Mouse (Mus musculus) CH12F3 (cell line): ENCODE measurements around the gene Pknox2.

ENCODE experiments used
- in situ Hi-C: fragments of 300-500 bp; cut with MboI; formaldehyde crosslinking; loops from 2 replicates; pipeline ENCODE4 v1.14.3; 2020; ENCODE audit warnings: low sequenced_read_pairs

Pknox2 gene

DNA sequence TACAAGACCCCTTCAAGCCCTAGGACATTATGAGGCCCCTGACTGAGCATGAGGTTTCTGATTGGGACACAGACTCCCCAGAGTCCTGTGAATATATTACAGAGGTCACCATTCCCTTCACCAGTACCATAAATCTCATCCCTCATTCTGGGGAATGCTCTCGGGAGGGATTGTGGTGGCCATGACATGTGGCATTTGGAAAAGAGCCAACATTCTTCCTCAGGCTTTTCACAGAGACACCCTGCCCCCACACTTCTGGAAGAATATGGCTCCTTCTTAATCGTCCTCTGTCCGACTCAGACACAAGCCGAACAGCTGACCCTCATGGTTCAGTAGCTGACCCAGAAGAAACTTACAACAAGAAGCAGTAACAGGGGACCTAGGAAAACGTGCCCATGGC, 139.1 kb downstream of the Pknox2 start:
- in situ Hi-C loops: no loop called here

DNA sequence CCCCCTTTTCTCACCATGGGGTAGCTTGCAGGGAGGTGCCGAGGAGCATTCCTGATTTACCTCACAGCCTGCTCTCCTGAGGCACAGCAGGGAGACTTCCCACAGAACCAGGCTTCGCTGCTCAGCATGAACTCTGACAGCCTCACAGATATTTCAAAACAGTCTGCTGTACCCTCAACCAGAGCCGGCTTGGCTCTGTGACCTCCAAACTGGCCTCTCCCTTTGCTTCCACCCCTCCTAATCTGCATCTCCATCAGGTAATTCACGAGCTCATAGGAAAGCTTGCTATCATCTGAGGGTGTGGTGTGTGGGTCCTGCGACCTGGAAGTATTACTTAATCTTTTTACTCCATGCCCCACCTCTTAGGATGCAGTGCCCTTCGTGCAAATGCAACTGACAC, 142.5 kb downstream of the Pknox2 start:
- in situ Hi-C loops: no loop called here

DNA sequence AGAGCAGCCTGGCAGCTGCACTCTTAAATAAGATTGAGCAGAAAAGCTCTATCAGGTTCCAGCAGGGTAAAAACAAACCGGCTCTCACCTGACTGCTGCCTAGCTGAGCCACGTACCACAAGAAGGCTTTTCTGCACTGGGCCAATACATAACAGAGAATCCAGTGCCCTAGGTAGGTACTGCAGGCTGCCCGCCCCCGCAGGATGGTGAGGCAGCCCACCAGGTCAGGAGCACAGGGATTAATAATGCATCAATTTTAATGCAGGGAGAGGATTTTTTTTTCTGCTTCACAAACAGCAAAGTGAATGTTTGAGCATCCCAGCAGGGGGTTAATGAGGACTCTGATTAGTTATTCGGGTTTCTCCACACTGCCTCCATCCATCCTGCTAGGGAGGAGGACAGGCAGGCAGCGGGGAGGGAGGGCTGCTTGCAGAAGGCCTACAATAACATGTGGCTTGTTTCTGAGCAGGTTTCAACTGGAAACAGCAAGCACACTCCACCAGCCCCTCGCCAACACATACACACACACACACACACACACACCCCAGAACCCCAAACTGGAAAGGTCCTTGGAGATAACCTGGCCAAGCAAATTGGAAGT, 145.2 kb downstream of the Pknox2 start:
- in situ Hi-C loops: no loop called here

DNA sequence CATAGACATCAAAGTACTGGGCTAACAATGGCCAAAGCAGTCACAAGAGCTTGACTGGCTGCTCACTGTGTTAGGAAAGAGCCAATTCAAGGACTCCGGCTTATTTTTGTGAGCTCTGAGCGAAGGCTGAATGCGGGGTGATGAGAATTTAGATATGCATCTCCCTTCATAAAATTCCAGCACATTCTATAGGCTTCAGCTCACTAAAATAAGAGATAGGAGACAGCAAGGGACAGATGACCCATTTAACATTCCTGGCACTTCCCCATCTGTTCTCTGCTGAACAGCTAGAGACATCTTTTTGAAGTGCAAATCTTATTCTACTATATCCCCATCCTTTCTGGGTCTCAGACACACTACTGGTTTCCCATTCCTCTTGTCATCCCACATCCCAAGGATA, 147.8 kb downstream of the Pknox2 start:
- in situ Hi-C loops: no loop called here

DNA sequence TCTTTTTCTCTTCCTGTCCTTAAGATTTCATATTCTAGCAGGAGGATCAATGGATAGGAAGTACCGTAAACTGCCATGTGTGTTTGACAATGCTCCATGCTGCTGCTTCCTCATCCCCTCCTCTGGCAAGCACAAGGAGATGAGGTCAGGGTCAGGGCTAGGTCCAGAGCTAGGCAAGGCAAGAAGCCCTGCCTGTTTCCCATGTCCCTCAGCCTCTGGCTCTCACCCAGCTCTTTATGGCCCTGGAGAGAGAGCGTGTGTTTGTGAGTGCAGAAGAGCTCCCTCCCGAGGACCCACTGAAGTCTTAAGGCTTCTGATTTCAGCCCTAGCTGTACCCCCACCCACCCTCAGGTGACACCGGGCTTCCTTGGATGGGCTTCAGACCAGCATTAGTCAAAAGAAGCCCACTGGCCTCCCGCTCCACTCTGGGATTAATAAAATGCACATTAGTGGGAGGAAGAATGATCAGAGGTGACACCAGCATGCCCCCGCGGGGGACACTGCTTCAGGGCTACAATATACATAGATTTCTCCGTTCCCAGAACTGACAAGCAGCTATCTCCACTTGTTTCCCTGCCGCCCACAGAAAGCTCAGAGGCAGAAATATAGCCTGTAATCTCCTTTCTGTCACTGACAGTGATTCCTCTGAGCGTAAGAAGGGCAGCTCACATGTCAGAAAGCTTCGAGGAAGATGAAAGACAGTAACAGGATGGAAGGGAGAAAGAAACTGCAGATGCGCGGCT, 156.4 kb downstream of the Pknox2 start:
- in situ Hi-C loops: no loop called here

DNA sequence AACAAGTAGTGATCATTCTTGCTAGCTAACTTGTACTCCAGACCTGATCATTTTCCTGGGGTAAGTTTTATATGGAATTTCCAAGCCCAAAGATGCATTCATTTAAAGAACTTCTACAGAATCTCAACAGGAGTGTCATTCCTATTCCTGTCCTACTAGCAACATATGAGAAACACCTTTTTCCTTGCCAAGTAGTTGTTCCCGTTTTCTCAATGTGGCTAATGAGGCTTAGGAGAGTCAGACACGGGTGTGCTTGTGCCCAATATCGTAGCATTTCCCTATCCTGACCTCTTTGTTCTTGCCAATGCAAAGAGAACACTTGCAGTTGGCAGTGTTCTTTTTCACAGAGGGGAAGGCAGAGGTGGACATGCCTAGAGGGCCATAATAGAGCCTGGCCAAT, 157.2 kb downstream of the Pknox2 start:
- in situ Hi-C loops: no loop called here

DNA sequence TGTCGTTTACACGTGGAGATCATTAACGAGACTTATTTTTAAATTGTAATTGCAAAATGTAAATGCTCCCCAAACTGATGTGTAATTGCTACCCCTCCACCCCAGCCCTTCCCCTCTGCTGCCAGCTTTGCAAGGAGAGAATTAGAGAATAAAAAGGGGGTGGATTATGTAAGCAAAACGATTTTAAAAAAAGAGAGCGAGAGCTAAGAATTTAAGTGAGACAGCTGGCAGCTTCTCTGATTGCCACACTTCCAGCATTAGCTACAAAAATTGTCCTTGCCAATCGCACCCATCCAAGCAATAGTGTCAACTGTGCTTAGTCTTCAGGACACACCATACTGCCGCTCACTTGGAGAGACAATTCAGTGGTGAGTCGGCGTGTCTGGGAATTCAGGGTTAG, 162.0 kb downstream of the Pknox2 start:
- in situ Hi-C loops: no loop called here

DNA sequence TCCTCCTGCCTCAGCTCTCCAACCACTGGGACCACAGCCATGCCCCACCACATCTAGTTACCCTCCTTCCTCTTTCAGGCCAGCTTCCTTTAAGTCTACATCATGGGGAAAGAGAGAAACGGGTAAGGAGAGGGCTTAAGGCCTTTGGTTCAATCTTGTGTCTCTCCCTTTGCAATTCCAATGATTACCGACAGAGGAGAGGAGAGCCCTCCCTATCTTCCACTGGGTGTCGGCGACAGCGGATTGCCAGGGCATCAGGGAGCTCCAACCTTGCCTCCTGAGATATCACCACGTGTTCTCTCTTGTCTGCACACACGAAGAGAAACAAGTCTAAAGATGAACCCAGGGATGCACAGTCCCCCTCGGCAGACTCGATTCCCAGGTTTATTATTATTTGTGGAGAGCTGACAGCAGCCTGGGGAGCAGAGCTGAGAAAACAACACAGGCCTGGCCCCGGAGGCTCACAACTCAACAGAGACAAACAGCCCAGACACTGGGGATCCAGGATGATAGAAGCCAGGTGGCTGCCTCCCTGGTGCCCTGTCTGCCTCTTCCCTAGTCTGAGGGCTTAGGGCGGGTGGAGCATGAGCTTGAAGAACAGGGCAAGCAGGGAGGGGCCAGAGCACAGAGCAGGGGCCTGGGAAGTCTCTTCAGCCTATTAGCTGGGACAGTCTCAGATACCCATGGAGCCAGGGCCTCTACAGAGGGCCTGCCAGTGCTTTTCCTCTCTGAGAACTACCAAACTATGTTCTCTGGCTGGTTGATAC, 170.4 kb downstream of the Pknox2 start:
- in situ Hi-C loops: no loop called here

DNA sequence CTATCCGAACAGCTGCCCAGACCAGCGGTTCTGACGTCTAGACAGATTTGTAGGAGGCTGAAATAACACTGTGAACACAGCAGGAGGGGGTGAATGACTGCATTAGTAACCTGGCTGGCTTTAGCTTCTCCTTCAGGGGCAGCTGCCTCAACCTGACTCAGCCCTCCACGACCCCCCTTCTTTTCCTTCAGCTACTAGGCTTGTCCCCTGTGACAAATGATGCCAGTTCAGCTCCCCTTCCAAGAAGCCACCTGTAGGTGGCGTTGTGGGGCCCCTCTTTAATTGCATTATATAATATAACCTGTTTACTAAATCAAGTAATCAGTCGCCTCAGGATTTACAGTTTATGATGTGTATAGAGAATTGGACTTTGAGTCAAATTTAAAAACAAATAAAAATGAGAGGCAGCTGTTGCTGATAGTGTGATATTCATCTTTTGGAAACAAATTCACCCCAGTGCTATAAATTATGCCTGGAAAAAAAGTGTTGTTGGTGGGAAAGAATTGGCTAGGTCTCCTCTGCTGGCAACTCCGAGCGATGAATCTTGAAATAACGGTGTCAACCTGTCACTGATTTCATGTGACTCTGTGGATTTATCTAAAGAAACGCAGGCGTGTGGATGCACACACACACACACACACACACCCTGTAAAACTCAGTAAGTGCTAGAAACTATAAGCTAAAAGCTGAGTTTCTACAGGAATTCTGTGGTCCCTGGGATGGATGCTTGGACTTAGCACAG, 173.6 kb downstream of the Pknox2 start:
- in situ Hi-C loops: no loop called here

DNA sequence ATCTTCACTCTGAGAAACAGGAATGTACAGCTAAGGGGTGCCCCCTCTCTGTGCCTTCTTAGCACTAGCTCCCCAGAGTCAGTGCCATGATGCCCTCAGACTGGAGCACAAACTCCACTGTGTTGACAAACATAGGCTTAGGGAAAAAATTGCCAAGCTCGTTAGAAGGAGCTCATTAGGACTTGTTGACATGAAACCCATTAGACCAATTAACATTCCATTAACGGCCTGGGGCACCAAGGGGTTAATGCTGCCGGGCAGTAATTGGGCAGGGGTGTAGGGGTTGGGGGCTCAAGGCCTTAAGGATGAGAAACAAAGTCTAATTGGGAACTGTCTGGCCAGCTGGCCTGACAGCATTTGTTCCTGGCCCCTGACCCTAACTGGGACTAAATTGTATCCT, 175.1 kb downstream of the Pknox2 start:
- in situ Hi-C loops: no loop called here

DNA sequence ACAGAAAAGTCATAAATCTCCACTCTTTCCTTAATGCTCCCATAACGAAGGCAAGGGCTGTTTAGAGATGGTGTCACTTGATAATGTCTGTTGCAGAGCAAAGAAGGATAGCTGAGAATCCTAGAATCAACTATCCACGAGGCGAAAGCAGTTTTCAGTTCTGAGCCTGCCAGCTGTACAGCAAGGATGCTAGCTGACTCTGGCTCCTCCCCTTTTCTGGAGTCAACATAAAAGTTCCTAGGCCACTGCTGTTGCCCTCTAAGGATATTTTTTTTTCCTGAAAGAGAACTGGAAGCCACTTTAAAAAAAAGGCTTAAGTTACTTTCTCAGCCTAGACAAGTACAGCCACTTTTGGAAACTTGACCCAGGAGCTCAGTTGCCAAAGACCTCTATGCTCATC, 176.1 kb downstream of the Pknox2 start:
- in situ Hi-C loops: no loop called here

DNA sequence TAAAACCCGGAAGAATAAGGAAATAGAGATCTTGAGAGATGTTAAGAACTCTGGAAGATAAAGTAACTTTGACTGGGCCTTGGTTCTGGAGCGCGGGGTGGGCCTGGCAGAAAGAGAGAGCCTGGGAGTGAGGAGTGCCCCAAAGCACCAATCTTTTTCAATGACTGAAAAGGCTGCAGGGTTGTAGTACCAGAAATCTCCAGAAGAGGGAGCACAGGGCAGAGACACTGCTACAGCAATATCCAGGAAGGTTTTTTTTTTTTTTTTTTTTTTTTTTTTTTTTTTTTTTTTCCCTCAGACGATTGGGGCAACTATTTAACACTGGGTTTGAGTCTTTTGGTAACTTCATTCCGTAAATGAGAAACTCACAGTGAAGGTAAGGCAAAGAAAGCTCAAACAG, 176.6 kb downstream of the Pknox2 start:
- in situ Hi-C loops: no loop called here

DNA sequence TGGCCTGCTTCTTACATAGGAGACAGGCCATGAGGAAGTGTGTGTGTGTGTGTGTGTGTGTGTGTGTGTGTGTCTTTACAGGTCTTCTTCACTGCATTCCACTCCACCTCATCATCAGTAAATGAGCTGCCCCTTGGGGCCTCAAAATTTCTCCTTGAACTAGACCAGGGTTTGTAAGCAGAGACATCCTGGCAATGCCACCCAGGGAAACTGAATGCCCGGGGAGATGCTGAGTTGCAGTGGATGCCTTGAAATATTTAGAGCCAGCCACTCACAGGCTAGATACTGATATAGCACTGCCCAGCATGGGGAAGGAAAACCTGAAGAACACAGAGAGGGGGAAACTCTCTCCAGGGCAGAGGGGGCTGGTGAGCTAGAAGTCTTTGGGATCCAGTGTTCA, 178.1 kb downstream of the Pknox2 start:
- in situ Hi-C loops: loop anchor here (10.0 kb wide), 1 partner anchor 256 kb away; no protein-coding TSS in a partner anchor

DNA sequence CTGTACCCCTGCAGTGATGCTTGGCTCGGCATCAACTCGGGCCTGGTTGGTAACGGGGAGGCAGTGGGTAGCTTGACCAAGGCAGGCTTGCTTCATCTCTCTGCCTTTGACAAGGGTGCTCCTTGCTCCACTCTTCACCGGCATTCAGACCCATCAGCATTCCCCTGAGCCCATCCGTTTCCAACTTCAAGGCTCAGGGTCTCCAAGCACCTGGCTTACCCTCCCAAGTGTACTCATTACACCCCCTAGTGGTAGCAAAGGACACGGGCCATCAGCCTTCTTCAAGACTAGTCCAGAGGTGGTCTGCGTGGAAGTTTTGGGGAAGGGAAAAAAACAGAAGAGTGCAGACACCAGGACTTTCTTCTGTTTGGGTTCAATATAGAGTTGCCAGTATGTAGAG, 178.5 kb downstream of the Pknox2 start:
- in situ Hi-C loops: loop anchor here (10.0 kb wide), 1 partner anchor 256 kb away; no protein-coding TSS in a partner anchor

DNA sequence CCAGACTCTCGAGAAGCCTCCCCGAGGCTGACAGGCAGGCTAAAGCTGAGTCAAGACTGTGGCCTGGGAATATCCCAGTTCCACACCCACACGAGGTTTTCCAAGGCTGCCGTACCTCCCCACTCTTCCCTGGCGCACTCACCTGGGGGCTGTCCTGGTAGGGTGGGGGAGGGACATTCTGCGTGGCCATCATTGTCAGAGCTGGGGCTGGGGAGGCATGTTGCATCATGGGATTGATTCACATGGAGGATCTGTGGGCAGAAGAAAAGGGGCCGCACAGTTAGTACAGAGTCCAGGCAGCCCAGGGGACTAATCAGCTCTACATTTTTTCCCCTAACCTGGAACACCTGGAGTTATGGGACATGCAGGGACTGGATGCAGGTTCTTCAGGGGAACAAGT, 179.0 kb downstream of the Pknox2 start:
- in situ Hi-C loops: loop anchor here (10.0 kb wide), 1 partner anchor 257 kb away; no protein-coding TSS in a partner anchor

DNA sequence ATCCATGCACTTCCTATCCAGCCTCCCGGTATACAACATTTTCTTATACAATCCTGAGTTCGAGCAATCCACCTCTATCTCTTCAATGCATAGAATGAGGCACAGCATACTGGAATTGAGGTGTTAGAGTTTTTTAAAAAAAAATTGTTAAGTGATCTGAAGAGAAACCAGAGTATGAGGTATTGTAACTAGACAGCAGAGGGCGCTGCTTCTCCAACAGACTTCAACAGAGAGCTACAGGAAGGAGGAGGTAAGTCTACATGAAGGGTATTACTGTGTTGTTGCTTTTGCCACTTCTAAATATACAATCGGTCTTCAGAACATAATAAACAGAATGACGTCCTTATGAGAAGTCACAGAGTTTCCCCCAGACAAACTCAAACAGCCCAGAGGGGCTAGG, 181.5 kb downstream of the Pknox2 start:
- in situ Hi-C loops: loop anchor here (10.0 kb wide), 1 partner anchor 259 kb away; no protein-coding TSS in a partner anchor

DNA sequence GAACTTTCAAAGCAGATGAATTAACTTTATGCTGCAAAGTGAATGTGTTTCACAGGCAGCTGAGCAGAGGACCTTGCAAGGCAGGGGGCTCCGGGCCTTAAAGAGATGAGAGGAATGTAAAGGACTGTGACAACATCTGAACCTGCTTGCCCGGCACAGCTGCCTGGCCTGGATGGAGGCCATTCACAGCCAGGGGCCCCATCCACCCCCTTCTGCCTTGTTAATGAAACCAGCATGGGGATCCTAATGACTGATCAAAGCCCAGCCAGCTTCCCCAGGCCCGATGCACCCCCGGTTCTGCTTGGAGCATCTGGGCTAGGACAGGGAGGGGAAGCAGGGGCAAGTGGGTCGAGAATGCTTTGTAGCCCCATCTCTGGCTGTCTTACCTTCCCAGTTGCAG, 183.0 kb downstream of the Pknox2 start:
- in situ Hi-C loops: loop anchor here (10.0 kb wide), 1 partner anchor 261 kb away; no protein-coding TSS in a partner anchor

DNA sequence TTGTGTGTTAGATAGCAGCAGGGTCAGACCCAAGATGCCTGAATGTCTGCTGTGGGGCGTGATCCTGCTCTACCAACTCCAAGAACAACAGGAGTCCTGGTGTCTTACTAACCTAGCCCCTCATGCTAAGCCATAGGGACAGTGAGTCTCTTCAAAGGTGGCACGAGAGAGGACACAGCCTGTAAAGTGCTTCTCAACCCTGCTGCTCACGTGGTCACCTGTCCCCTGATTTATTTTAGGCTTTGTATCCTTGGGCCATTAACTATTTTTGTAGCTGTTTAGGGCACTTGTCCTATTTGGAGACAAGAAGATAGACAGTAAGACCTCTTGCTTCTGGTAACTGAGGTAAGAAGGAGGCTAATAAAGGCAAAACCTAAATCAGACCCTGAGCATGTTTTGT, 183.7 kb downstream of the Pknox2 start:
- in situ Hi-C loops: loop anchor here (10.0 kb wide), 1 partner anchor 261 kb away; no protein-coding TSS in a partner anchor

DNA sequence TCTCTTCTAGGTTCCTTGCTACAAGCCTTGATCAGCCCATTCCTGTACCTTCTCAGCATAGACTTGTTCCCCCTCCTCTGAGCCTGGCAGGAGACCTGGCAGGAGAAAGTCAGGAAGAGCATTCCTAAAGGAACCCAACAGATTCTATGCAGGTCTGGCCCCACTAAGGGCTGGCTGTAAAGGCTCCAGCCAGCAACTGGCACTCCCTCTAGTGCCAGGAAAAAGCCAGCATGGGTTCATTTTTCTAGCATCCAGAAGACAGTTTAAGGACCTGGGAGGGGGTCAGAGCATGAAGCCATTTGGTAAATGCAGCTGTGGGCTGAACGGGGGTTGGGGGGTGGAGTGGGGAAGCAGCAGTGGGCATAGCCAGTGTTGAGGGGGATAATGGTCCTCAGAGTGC, 185.3 kb downstream of the Pknox2 start:
- in situ Hi-C loops: loop anchor here (10.0 kb wide), 1 partner anchor 263 kb away; no protein-coding TSS in a partner anchor

DNA sequence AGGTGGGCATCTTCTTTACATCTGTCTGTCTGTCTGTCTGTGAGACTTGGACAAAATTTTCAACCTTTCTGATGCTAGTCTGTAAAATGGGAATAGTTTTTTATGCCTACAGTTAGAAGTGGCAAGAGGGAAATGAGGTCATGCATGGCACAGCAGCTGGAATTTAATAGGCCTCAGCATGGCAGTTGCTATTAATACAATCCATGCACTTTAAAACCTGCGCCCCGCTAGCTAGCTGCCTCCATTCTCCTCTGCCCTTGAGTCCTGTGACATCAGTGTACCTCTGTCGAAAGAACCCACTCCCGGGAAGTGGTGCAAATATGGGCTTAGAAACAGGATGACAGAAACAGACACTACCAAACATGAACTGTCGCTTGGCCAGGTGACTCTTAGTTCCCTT, 186.1 kb downstream of the Pknox2 start:
- in situ Hi-C loops: loop anchor here (10.0 kb wide), 1 partner anchor 264 kb away; no protein-coding TSS in a partner anchor

DNA sequence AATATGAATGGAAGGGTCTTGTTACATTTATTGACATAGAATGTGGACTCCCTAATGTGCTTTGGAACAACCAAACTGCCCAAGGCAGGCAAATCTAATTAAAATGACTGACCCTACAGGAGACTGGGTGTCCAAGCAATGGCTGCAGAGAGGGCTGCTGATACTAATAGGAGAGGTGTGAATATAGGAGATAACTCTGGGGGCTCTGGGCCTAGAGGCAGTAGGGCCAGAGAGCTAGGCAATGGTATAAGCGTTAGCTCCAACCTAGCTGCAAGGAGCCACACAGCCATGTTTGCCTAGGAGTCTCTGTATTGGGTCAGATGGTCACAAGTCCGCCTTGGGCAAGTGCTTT, 196.1 kb downstream of the Pknox2 start:
- in situ Hi-C loops: no loop called here
